Mouse (Mus musculus): ENCODE data around the gene Dnaja3. TPM values are rescaled to one million over a fixed set of nuclear protein-coding genes. Genes with fewer than 3 reads are reported as not detected.

The Dnaja3 gene
- polyA plus RNA-seq, 1 experiment from 2014 or later, result 38.6 TPM

GRCm38 (mm10) chr16:4663806-4664205 lies 24.0 kb downstream of the Dnaja3 start:
- no peaks in the 10 kb centered on the region for H3K27me3 ChIP-seq (replicated peaks; ENCODE audit: control insufficient read depth, insufficient read depth, low read length)
- ATAC-seq, result no peak
- H3K36me3 ChIP-seq (ENCODE audit: control insufficient read depth, insufficient read depth), result peaks cover 54% of the 10 kb centered on the region
- H3K9me3 ChIP-seq (ENCODE audit: control insufficient read depth), result no peaks in the 10 kb centered on the region
- H3K9ac ChIP-seq (ENCODE audit: low read depth, low read length), result no peak overlapping the region
- no peak overlapping the region for H3K4me2 ChIP-seq (replicated peaks; ENCODE audit: low read depth)
- H3K4me3 ChIP-seq (ENCODE audit: low read depth, low read length), result no peak overlapping the region
- no peaks in the 10 kb centered on the region for H3K4me1 ChIP-seq (replicated peaks; ENCODE audit: control insufficient read depth, insufficient read depth, low read length)
- WGBS, result 89% methylated on average over 2 of the region's 2 CpGs
- no peak overlapping the region for H3K27ac ChIP-seq (ENCODE audit: low read depth, low read length)
- no peak for TF ChIP-seq CTCF (IDR thresholded peaks at IDR 0.05; ENCODE audit: low read depth)

DNA sequence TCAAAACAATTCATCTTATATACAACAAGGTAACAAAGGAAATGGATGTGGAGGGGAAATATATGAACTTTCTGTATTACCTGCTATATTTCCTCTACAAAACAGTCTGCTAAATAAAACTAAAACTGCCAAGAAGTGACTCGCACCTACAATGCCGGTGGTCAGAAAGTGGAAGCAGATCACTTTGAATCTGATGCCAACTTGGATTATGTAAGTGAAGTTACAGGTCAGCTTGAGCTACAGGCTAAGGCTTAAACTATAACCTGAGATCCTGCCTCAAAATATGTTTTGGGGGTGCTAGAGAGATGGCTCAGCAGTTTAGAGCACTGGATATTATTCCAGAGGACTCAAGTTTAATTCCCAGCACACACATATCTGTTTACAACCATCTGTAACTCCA lies 25.9 kb downstream of the Dnaja3 start:
- no peak for TF ChIP-seq CTCF (IDR thresholded peaks at IDR 0.05; ENCODE audit: low read depth)
- peaks cover 62% of the 10 kb centered on the region for H3K36me3 ChIP-seq (ENCODE audit: control insufficient read depth, insufficient read depth)
- no peaks in the 10 kb centered on the region for H3K27me3 ChIP-seq (replicated peaks; ENCODE audit: control insufficient read depth, insufficient read depth, low read length)
- ATAC-seq, result no peak
- no peak overlapping the region for H3K4me3 ChIP-seq (ENCODE audit: low read depth, low read length)
- H3K4me2 ChIP-seq (replicated peaks; ENCODE audit: low read depth), result no peak overlapping the region
- WGBS, result 98% methylated on average over 2 of the region's 2 CpGs
- H3K4me1 ChIP-seq (replicated peaks; ENCODE audit: control insufficient read depth, insufficient read depth, low read length), result no peaks in the 10 kb centered on the region
- H3K9me3 ChIP-seq (ENCODE audit: control insufficient read depth), result no peaks in the 10 kb centered on the region
- H3K9ac ChIP-seq (ENCODE audit: low read depth, low read length), result no peak overlapping the region
- H3K27ac ChIP-seq (ENCODE audit: low read depth, low read length), result no peak overlapping the region

DNA sequence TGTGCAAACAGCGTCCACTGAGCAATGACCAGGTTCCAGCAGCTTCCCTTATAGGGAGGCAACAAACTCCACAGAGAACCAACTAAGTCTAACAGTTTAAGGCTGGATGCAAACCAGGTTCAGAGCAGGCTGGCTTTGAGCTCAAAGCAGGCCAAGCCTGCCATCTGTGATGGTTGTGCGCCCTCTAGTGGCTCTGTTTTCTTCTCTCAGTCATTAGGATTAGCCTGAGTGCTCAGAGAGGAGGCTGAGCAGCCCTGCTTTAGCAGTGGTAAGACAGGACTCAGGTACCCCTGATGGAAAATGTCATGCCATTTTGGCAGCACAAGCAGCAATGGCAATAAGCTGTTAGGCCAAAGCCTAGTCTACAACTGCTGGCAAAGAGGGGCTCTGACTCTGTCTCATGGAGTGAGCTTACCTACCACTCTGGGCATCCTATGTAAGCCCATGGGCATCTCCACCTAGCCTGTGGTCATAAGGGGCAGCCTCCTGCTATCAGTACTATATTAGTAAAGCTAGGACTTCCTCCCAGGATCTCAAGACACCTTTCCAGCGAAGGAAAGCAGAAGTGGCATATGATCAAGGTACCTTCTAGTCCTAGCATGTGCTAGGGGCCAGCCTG lies 27.5 kb downstream of the Dnaja3 start:
- peak; percentile 66 for ATAC-seq
- Histone ChIP-seq H3K36me3 (ENCODE audit: control insufficient read depth, insufficient read depth) (peaks cover 50% of the 10 kb centered on the region), H3K4me3 (ENCODE audit: low read depth, low read length) (no peak overlapping the region), H3K9ac (ENCODE audit: low read depth, low read length) (no peak overlapping the region), H3K27me3 (replicated peaks; ENCODE audit: control insufficient read depth, insufficient read depth, low read length) (no peaks in the 10 kb centered on the region), H3K9me3 (ENCODE audit: control insufficient read depth) (no peaks in the 10 kb centered on the region), H3K27ac (ENCODE audit: low read depth, low read length) (no peak overlapping the region), H3K4me1 (replicated peaks; ENCODE audit: control insufficient read depth, insufficient read depth, low read length) (no peaks in the 10 kb centered on the region), H3K4me2 (replicated peaks; ENCODE audit: low read depth) (no peak overlapping the region)
- 26% methylated on average over 3 of the region's 3 CpGs for WGBS
- peak; percentile 95 for TF ChIP-seq CTCF (IDR thresholded peaks at IDR 0.05; ENCODE audit: low read depth)

- Histone ChIP-seq H3K27ac (ENCODE audit: low read depth, low read length) (no peak overlapping the region), H3K9me3 (ENCODE audit: control insufficient read depth) (no peaks in the 10 kb centered on the region), H3K4me1 (replicated peaks; ENCODE audit: control insufficient read depth, insufficient read depth, low read length) (0 out of 2 replicates have a peak, but pooled peaks cover 2% of the 10 kb centered on the region), H3K27me3 (replicated peaks; ENCODE audit: control insufficient read depth, insufficient read depth, low read length) (no peaks in the 10 kb centered on the region), H3K4me3 (ENCODE audit: low read depth, low read length) (no peak overlapping the region), H3K36me3 (ENCODE audit: control insufficient read depth, insufficient read depth) (peaks cover 52% of the 10 kb centered on the region), H3K4me2 (replicated peaks; ENCODE audit: low read depth) (no peak overlapping the region), H3K9ac (ENCODE audit: low read depth, low read length) (no peak overlapping the region)
- no peak for TF ChIP-seq CTCF (IDR thresholded peaks at IDR 0.05; ENCODE audit: low read depth)
- ATAC-seq, result no peak
- 60% methylated on average over 5 of the region's 5 CpGs for WGBS
Measured at GRCm38 (mm10) chr16:4670317-4670716, 30.5 kb downstream of the Dnaja3 start.

GRCm38 (mm10) chr16:4674091-4674490 lies 34.3 kb downstream of the Dnaja3 start:
- H3K4me1 ChIP-seq (replicated peaks; ENCODE audit: control insufficient read depth, insufficient read depth, low read length), result peaks cover 7% of the 10 kb centered on the region; the same call in 1 of the 2 replicates
- H3K27ac ChIP-seq (ENCODE audit: low read depth, low read length), result no peak overlapping the region
- H3K4me2 ChIP-seq (replicated peaks; ENCODE audit: low read depth), result no peak overlapping the region
- H3K9ac ChIP-seq (ENCODE audit: low read depth, low read length), result no peak overlapping the region
- no peak for ATAC-seq
- H3K4me3 ChIP-seq (ENCODE audit: low read depth, low read length), result no peak overlapping the region
- no peaks in the 10 kb centered on the region for H3K27me3 ChIP-seq (replicated peaks; ENCODE audit: control insufficient read depth, insufficient read depth, low read length)
- peaks cover 38% of the 10 kb centered on the region for H3K36me3 ChIP-seq (ENCODE audit: control insufficient read depth, insufficient read depth)
- 76% methylated on average over 4 of the region's 4 CpGs for WGBS
- H3K9me3 ChIP-seq (ENCODE audit: control insufficient read depth), result no peaks in the 10 kb centered on the region
- no peak for TF ChIP-seq CTCF (IDR thresholded peaks at IDR 0.05; ENCODE audit: low read depth)

DNA sequence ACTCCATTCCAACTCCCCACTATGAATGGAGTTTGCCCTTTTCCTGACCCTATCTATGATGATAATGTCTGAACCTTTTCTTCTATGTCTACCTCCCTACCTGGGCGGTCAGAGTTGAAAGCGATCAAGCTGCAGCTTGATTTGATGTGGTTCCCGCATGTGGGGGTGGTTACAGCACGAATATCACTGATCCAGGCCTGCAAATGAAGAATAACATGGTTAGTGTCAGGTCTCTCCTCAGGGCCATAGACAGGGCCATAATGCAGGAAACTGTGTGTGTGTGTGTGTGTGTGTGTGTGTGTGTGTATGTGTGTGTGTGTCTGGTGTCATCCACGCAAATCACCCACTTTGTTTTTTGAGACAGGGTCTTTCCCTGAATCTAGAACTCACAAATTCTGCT lies 37.0 kb downstream of the Dnaja3 start:
- Histone ChIP-seq H3K27me3 (replicated peaks; ENCODE audit: control insufficient read depth, insufficient read depth, low read length) (no peaks in the 10 kb centered on the region), H3K4me1 (replicated peaks; ENCODE audit: control insufficient read depth, insufficient read depth, low read length) (peaks cover 7% of the 10 kb centered on the region; the same call in 1 of the 2 replicates), H3K9me3 (ENCODE audit: control insufficient read depth) (no peaks in the 10 kb centered on the region), H3K9ac (ENCODE audit: low read depth, low read length) (no peak overlapping the region), H3K4me2 (replicated peaks; ENCODE audit: low read depth) (no peak overlapping the region), H3K27ac (ENCODE audit: low read depth, low read length) (no peak overlapping the region), H3K4me3 (ENCODE audit: low read depth, low read length) (no peak overlapping the region), H3K36me3 (ENCODE audit: control insufficient read depth, insufficient read depth) (peaks cover 29% of the 10 kb centered on the region)
- TF ChIP-seq CTCF (IDR thresholded peaks at IDR 0.05; ENCODE audit: low read depth), result no peak
- no peak for ATAC-seq
- 87% methylated on average over 5 of the region's 5 CpGs for WGBS
